Mouse (Mus musculus) forelimb bud, embryonic 11.5 days (tissue): ENCODE measurements around the gene Gm21760.
"Not testable (repeated sequence)": the region's sequence is repeated elsewhere in the genome, so short reads cannot be mapped to it uniquely, and the experiment has no call there.

Experiments
- DNase-seq: peaks from one replicate; pipeline ENCODE4 v3.0.0-alpha.2; 2012; ENCODE audit warnings: low read depth, low spot score

The Gm21760 gene

DNA sequence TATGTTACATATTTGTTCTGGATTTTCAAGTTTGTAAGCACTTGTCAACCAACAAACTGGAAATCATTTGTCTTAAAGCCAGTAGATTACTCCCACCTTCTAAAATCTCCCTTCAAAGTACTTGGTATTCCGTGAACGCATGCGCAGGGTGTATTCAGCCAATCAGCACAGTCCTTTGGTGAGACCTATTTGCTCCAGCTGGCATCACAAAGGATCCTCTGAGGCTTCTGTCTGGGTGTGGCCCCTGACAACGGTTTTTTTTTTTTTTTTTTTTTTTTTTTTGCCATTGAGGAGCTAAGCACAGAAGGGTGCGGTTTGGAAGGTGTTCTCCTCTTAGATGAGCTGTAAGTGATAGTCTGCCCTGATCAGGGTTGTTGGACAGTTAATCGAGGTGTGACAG lies at the start of gene Gm21760:
Gene Gm21760, plus strand, starts transcription at position 301 of the 400 bp plus-strand sequence.
- not testable (repeated sequence) for DNase-seq
